Mouse (Mus musculus): ENCODE measurements around the gene Map3k14.
A peak's percentile ranks its signal among the peaks of the same experiment; 100 is the strongest.

Gene Map3k14

DNA sequence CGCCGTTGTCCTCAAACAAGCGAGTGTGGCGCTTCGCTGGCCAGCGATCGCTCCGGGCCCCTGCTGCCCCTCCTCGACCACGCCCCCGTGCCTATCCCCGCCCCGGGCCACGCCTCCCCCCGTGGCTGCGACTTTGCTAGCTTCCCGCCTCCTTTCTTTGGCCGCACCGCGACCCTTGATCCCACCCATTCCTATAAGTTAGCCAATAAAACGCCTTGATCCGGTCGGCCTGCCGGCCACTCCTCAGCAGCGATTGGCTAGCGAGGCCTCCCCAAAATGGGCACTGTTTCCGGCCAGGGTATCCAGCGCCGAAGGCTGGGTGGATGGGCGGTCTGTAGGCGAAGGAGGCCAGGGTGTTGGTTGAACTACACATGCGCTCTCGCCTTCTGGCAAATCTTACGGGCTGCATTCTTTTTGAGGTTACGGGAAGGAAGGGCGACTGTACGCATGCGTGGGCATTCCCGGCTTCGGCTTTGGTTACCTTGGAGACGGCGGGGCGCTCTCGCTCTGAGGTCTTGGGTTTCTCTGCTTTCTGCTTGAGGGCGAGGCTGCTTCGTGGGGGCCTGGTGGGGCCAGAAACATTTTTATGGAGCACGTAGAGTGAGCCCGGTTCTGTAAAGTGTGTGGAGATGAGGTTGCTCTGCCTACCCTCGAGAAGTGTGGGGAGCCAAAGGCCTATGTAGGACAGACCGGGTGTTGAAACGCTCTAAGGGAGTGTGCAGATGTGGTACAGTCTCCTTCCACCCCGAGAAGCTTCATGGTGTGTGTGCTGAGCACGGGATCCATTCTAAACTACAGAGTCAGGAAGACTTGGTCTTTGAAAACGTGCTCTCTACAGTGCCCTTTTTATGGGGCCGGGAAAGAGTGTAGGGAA, at the start of gene Map3k14:
Gene Map3k14, minus strand, starts transcription at position 127 of the 874 bp plus-strand sequence.
- no peak for TF ChIP-seq CTCF (conservative IDR thresholded peaks at IDR 0.05; ENCODE audit: low read length)
- peaks cover 31% of the 10 kb centered on the region for H3K4me1 ChIP-seq (replicated peaks; ENCODE audit: low read depth, low read length)

DNA sequence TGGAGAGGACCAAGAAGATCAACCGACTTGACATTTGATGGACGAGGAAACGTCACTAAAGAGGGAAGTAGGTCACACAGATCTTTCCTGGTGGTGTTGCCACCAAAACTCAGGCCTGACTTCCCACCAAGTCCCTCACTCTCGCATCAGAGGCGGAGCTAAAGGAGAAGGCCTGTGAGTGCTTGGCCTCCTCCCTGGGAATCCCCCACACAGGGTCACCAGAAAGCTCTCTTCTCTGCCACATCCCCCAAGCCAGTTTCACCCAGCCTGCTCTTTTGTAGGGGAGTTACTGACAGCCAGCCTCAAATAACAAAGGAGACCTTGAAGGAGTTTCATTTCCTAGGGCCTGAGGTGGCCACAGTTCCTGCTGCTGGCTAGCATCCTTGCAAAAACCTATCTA, 48.1 kb upstream of the Map3k14 start:
- TF ChIP-seq POU5F1 (IDR thresholded peaks at IDR 0.05; ENCODE audit: borderline replicate concordance, low read length), result no peak
- no peak for TF ChIP-seq CTCF (conservative IDR thresholded peaks at IDR 0.05; ENCODE audit: low read length)
- TF ChIP-seq NANOG (IDR thresholded peaks at IDR 0.05; ENCODE audit: borderline replicate concordance, low read length), result no peak
- Histone ChIP-seq H3K9me3 (ENCODE audit: low read length) (no peaks in the 10 kb centered on the region), H3K36me3 (ENCODE audit: insufficient read depth, low read length) (no peaks in the 10 kb centered on the region), H3K4me1 (replicated peaks; ENCODE audit: low read depth, low read length) (peaks cover 19% of the 10 kb centered on the region), H3K4me3 (replicated peaks; ENCODE audit: low read length) (no peak overlapping the region), H3K27me3 (ENCODE audit: insufficient read depth, low read length) (peaks cover 31% of the 10 kb centered on the region)

More for the DNA sequence above, at the start of gene Map3k14:
- peak within 1 kb of the TSS; percentile 88 for H3K4me3 ChIP-seq (replicated peaks; ENCODE audit: low read length)
- H3K27me3 ChIP-seq (ENCODE audit: insufficient read depth, low read length), result peaks cover 19% of the 10 kb centered on the region
- H3K9me3 ChIP-seq (ENCODE audit: low read length), result no peaks in the 10 kb centered on the region
- no peaks in the 10 kb centered on the region for H3K36me3 ChIP-seq (ENCODE audit: insufficient read depth, low read length)

DNA sequence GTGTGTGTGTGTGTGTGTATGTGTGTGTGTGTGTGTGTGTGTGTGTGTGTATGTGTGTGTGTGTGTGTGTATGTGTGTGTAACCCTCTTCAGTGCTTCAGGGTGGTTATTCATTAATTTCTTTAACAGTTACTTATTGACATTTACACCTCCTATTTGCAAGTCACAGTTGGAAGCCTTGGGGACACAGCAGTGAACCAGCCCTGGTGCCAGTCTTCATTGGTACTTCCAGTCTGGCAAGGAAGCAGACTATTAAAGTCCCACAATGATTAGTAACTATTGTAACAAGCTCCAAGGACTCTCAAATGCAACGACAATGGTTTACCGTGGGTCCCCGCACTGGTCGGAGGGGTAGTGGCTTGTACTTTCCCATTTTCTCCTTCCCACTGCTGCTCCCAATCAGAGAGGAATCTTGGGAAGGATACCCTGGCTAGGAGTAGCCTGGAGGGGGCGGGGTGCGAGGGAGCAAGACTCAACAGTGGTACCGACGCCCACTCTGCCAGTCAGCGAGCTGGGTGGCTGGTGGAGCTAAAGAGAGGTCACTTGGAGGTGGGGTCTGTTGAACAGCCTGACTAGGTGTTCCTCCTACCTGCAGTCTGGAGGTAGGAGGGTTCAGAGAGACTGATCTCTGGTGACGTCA, 47.6 kb upstream of the Map3k14 start:
- Histone ChIP-seq H3K4me1 (replicated peaks; ENCODE audit: low read depth, low read length) (peaks cover 19% of the 10 kb centered on the region), H3K27me3 (ENCODE audit: insufficient read depth, low read length) (peaks cover 31% of the 10 kb centered on the region), H3K9me3 (ENCODE audit: low read length) (no peaks in the 10 kb centered on the region), H3K36me3 (ENCODE audit: insufficient read depth, low read length) (no peaks in the 10 kb centered on the region), H3K4me3 (replicated peaks; ENCODE audit: low read length) (no peak overlapping the region)
- TF ChIP-seq NANOG (IDR thresholded peaks at IDR 0.05; ENCODE audit: borderline replicate concordance, low read length) (no peak), POU5F1 (IDR thresholded peaks at IDR 0.05; ENCODE audit: borderline replicate concordance, low read length) (no peak)

DNA sequence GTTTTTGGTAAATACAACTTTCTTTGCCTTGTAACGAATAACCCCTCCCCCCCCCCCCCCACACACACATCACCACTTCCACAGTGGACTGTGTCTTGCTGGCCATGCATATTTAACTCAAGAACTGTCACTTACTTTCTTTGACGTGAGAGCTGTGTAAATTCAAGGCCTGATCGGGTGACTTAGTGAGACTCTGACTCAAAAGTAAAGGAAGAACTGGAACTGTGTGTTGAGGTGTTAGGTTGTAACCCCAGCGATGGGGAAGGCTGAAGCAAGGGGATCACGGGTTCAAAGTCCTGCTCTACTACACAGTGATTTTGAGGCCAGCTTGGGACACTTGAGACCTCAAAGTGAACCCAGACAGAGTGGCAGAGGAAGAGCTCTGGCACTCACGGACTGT, 46.3 kb upstream of the Map3k14 start:
- H3K4me1 ChIP-seq (replicated peaks; ENCODE audit: low read depth, low read length), result peaks cover 15% of the 10 kb centered on the region
- H3K4me3 ChIP-seq (replicated peaks; ENCODE audit: low read length), result no peak overlapping the region
- no peak for TF ChIP-seq POU5F1 (IDR thresholded peaks at IDR 0.05; ENCODE audit: borderline replicate concordance, low read length)
- no peak for TF ChIP-seq NANOG (IDR thresholded peaks at IDR 0.05; ENCODE audit: borderline replicate concordance, low read length)
- no peak for TF ChIP-seq CTCF (conservative IDR thresholded peaks at IDR 0.05; ENCODE audit: low read length)
- peaks cover 31% of the 10 kb centered on the region for H3K27me3 ChIP-seq (ENCODE audit: insufficient read depth, low read length)
- peaks cover 4% of the 10 kb centered on the region; the same call in 1 of the 2 replicates for H3K9me3 ChIP-seq (ENCODE audit: low read length)
- no peaks in the 10 kb centered on the region for H3K36me3 ChIP-seq (ENCODE audit: insufficient read depth, low read length)

DNA sequence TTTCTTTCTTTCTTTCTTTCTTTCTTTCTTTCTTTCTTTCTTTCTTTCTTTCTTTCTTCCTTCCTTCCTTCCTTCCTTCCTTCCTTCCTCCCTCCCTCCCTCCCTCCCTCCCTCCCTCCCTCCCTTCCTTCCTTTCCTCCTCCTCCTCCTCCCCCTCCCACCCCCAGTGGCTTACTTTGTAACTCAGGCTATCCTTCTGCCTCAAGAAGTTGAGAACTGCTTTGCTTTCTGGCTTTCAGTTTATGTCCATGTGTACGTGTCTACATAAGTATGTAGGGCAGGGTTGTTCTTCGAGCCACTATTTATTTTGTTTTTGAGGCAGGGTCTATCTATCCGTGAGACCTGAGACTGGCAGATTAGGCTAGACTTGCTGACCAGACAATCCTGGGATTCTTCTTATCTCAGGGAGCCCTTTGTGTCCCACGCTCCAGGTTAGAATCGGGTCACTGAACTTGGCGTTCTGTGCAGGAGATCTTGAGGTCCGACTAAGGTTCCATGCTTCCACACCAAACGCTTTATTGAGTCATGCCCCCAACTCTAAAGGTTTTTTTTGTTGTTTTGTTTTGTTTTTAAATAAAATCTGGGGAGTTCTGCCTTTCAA, 45.5 kb upstream of the Map3k14 start:
- no peak overlapping the region for H3K4me3 ChIP-seq (replicated peaks; ENCODE audit: low read length)
- H3K36me3 ChIP-seq (ENCODE audit: insufficient read depth, low read length), result no peaks in the 10 kb centered on the region
- no peak for TF ChIP-seq CTCF (conservative IDR thresholded peaks at IDR 0.05; ENCODE audit: low read length)
- TF ChIP-seq NANOG (IDR thresholded peaks at IDR 0.05; ENCODE audit: borderline replicate concordance, low read length), result no peak
- no peak for TF ChIP-seq POU5F1 (IDR thresholded peaks at IDR 0.05; ENCODE audit: borderline replicate concordance, low read length)
- peaks cover 28% of the 10 kb centered on the region for H3K27me3 ChIP-seq (ENCODE audit: insufficient read depth, low read length)
- peaks cover 15% of the 10 kb centered on the region for H3K4me1 ChIP-seq (replicated peaks; ENCODE audit: low read depth, low read length)
- H3K9me3 ChIP-seq (ENCODE audit: low read length), result peaks cover 6% of the 10 kb centered on the region; the same call in 1 of the 2 replicates

DNA sequence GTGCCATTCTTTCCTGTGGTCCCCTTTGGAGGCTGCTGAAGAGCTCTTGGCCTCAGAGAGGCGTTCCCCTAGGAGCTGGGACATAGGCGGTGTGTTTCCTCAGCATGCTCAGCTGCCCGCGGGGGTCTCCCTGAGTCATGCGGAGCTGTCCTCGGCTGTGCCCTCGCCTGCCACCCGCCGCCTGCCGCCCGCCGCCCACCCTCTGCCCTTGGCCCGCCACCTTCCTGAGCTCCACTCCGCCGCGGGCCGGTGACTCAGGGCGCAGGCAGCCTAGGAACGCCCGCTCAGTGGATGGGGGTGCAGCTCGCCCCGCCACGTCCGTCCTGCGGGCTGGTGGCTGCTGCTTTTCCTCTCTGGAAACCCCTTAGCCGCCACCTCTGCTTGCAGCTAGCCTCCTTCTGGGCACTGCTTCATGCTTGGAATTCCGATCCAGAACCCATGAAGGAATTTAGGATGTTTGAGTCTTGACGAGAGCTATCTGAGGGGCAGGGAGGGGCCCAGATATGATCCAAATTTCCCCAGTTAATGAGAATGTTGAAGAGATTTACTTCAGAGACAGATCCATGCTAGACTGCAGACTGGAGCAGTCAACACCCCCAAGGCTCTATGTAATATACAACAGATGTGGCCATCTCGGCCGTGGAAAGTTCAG, 44.8 kb upstream of the Map3k14 start:
- H3K9me3 ChIP-seq (ENCODE audit: low read length), result peaks cover 6% of the 10 kb centered on the region; the same call in 1 of the 2 replicates
- TF ChIP-seq CTCF (conservative IDR thresholded peaks at IDR 0.05; ENCODE audit: low read length) (no peak), POU5F1 (IDR thresholded peaks at IDR 0.05; ENCODE audit: borderline replicate concordance, low read length) (no peak)
- H3K4me1 ChIP-seq (replicated peaks; ENCODE audit: low read depth, low read length), result peaks cover 15% of the 10 kb centered on the region
- H3K27me3 ChIP-seq (ENCODE audit: insufficient read depth, low read length), result peaks cover 23% of the 10 kb centered on the region
- no peaks in the 10 kb centered on the region for H3K36me3 ChIP-seq (ENCODE audit: insufficient read depth, low read length)
- H3K4me3 ChIP-seq (replicated peaks; ENCODE audit: low read length), result peak overlapping the region; percentile 60; the same call in 1 of the 2 replicates

DNA sequence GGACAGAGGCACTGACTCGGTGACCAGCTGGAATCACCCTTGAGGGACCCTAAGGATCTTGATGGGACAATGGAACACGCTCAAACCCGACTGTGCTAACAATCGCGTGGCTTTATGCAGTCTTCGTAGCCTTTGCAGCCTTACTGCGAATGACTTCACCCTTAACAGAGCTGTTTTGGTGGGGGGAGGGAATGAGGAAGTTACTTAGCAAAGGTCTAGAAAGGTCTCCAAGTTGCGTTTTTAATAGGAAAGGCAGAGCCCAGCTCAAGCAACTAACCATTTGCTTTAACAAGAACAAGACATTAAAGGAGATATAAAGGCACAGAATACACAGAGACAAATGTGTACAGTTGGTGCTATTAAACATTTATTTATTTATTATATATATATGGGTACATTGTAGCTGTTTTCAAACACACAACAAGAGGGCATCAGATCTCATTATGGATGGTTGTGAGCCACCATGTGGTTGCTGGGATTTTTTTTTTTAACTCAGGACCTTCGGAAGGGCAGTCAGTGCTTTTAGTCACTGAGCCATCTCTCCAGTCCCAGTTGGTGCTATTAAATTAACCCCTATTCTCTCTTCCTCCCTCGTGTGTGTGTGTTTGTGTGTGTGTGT, 42.8 kb upstream of the Map3k14 start:
- H3K4me3 ChIP-seq (replicated peaks; ENCODE audit: low read length), result no peak overlapping the region
- no peaks in the 10 kb centered on the region for H3K36me3 ChIP-seq (ENCODE audit: insufficient read depth, low read length)
- H3K4me1 ChIP-seq (replicated peaks; ENCODE audit: low read depth, low read length), result peaks cover 10% of the 10 kb centered on the region
- no peak for TF ChIP-seq CTCF (conservative IDR thresholded peaks at IDR 0.05; ENCODE audit: low read length)
- TF ChIP-seq POU5F1 (IDR thresholded peaks at IDR 0.05; ENCODE audit: borderline replicate concordance, low read length), result no peak
- TF ChIP-seq NANOG (IDR thresholded peaks at IDR 0.05; ENCODE audit: borderline replicate concordance, low read length), result no peak
- H3K27me3 ChIP-seq (ENCODE audit: insufficient read depth, low read length), result peaks cover 31% of the 10 kb centered on the region
- peaks cover 6% of the 10 kb centered on the region; the same call in 1 of the 2 replicates for H3K9me3 ChIP-seq (ENCODE audit: low read length)

DNA sequence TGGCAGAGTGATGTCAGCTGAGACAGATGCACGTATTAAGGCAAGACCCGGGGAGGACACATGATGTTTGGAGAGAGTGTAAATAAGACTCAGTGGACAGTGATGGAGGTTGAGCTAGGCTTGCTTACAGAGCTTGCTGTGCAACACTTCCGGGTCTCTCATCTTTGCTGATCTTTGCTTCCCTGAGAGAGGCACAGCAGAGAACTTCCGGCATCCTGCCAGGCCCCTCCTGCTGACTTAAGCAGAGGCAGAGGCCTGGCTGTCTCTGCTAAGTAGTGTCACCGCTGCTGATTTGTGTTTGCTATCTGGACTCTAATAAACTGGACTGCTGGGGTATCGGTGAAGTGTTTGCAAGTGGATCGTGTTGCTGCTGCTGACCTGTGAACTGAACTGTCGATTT, 40.6 kb upstream of the Map3k14 start:
- H3K27me3 ChIP-seq (ENCODE audit: insufficient read depth, low read length), result peaks cover 31% of the 10 kb centered on the region
- TF ChIP-seq NANOG (IDR thresholded peaks at IDR 0.05; ENCODE audit: borderline replicate concordance, low read length) (no peak), POU5F1 (IDR thresholded peaks at IDR 0.05; ENCODE audit: borderline replicate concordance, low read length) (no peak), CTCF (conservative IDR thresholded peaks at IDR 0.05; ENCODE audit: low read length) (no peak)

More for the DNA sequence above, 40.6 kb upstream of the Map3k14 start:
- Histone ChIP-seq H3K4me1 (replicated peaks; ENCODE audit: low read depth, low read length) (peaks cover 7% of the 10 kb centered on the region), H3K4me3 (replicated peaks; ENCODE audit: low read length) (no peak overlapping the region), H3K36me3 (ENCODE audit: insufficient read depth, low read length) (no peaks in the 10 kb centered on the region), H3K9me3 (ENCODE audit: low read length) (peaks cover 6% of the 10 kb centered on the region; the same call in 1 of the 2 replicates)
